Mouse (Mus musculus): ENCODE results near the gene Cpm. TPM values are rescaled to one million over a fixed set of nuclear protein-coding genes. Genes with fewer than 3 reads are reported as not detected.
A peak's percentile ranks its signal among the peaks of the same experiment; 100 is the strongest.

Gene Cpm
- total RNA-seq, 2 experiments from 2014 or later: 5.8 to 6.4 TPM

GRCm38 (mm10) chr10:117645487-117645964 is 16.2 kb downstream of the Cpm start:
- no peak for DNase-seq (ENCODE audit: low spot score in 2 of 2)

DNA sequence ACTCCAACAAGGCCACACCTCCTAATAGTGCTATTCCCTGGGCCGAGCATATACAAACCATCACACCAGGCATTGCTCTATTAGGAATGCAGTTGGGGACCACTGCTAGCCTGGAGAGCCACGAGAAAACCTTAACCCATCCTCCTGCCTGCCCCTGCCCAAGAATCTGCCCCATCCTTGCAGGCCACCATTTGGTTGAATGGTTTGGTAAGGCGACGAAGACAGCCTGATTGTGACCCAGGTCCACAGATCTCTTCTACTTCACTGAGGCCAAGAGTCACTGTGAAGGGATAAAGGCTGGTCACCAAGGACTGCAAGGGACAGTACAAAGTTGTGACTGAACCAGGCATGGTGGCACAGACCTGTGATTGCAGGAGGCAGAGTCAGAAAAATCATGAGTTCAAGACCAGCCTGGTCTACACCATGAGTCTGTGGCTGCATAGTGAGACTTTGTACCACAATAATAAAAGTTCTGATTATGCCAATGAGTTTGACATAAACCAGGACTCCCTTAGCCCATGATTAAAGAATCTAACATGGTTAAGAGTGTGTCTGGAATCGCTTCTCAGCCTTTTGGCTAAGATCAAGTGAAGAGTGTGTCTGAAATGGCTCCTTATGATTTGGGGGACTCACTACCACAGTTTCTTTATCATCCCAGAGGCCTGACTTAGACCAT is 17.3 kb downstream of the Cpm start:
- DNase-seq (ENCODE audit: low spot score in 2 of 2): no peak

DNA sequence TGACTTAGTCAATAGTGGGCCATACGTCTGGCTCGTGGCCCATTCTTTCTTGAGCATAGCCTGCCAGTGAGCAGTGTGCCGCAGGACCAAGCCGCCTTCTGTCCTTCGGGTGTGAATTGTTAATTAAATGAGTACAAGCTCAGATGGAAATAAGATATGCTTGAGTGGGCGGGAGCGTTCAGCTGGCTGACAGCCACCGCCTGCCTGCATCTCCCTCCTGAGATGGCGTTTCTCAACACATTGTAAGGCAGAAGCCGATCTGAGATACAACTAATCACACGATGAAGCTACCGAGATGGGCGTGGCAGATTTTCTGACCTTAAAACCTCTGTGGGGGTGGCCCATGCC is 17.8 kb downstream of the Cpm start:
- DNase-seq (ENCODE audit: low spot score in 2 of 2): peak; percentile 31 to 55

- no peak for DNase-seq (ENCODE audit: low spot score in 2 of 2)
Observed at GRCm38 (mm10) chr10:117647964-117648472, 18.7 kb downstream of the Cpm start.

DNA sequence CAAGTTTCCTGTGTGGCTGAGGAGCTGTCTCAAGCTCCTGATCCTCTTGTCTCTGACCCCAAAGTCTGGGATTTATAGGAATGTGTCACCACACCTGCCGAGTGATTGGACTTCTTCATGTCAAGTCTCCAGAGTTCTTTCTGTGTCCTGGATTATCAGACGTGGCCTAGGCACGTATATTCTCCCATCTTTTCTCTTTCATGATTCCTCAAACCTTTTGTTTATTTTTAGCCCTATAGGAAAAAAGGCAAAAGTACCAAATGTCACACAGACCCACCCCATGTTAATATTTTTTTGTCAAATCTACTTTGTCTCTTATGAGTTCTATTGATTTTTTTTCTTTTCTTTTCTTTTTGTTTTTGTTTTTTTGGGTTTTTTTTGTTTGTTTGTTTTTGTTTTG is 19.3 kb downstream of the Cpm start:
- no peak for DNase-seq (ENCODE audit: low spot score in 2 of 2)

DNA sequence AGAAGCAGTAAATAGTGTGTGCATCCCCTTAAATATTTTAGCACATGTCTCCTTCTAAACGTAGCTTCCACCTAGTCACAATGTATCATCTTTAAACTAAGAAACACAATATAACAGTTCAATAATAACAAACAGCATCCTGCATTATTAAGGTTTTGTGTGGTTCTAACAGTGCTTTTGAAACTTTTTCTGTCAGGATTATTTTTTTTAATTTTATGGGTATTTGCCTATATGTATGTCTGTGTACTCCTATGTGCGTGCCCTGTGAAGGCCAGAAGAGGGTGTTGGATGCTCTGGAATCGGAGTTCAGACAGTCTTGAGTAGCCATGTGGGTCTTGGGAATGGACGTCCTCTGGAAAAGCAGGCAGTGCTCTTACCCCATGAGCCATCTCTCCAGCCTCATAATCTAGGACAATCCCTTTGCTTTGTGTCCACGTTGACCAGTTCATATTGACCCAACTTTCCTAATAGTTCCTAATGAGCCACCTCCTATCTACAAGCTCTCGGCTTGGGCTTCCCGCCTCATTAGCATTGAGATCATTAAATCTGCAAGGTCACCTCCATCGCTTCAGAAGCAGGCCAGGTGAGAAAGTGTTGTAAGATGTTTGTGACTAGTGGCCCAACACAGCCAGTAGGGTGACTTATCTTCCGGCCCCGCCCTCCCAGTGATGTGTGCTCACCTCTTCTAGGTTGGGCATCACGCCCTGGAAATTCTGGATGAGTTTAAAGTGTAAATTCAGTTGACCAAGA is 20.2 kb downstream of the Cpm start:
- no peak for DNase-seq (ENCODE audit: low spot score in 2 of 2)

- no peak for DNase-seq (ENCODE audit: low spot score in 2 of 2)
Observed at GRCm38 (mm10) chr10:117650042-117650655, 20.8 kb downstream of the Cpm start.

GRCm38 (mm10) chr10:117650725-117651124 is 21.4 kb downstream of the Cpm start:
- DNase-seq (ENCODE audit: low spot score in 2 of 2): no peak

DNA sequence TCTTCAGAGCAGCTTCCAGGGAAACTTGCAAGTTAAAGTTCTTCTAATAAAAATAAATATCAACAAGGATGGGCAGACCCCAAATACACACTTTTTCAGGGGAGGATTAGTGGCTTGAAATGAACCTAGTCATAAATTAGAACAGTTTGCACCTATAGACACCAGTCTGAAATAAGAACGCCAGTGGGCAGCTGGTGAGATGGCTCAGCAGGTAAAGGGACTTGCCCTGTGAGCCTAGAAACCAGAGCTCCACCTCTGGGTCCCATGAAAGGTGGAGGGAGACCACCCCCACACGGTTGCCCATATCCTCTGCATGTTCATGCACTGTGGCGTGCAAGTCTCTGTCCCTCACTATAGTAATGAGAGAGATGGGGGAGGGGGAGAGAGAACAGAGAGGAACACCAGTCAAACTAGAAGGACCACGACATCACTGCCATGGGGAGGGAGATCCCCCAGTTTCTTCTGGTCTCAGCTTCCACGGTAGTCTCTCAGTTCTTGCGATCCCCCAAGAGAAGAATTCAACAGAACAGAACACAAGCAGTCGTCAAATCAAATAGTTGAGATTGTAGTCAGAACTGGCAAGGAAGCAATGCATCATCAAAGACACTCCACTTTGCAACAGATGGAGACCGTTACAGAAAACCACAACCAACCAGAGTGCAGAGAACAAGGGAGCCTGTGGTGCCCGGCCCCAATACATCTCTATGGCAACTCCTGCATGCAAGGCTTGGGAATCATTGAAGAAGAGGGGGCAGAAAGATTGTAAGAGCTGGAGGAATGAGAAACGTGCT is 22.5 kb downstream of the Cpm start:
- DNase-seq (ENCODE audit: low spot score in 2 of 2): no peak

DNA sequence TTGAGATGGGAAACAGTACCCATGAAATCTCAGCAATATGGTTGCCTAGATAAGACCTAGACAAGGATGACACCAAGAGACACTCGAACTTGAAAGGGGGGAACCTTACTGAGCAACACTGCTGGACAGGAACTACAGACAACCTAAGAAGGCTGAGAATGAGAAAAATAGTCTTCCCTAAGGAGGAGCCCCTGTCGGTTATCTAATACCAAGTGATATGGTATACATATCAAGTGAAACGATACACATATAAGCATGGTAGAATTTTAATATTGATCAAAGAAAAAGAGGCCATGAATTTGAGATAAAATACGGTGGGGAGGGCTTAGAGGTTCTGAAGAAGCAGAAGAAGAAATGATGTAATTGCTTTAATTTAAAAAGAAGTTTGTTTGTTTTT is 23.1 kb downstream of the Cpm start:
- DNase-seq (ENCODE audit: low spot score in 2 of 2): no peak

DNA sequence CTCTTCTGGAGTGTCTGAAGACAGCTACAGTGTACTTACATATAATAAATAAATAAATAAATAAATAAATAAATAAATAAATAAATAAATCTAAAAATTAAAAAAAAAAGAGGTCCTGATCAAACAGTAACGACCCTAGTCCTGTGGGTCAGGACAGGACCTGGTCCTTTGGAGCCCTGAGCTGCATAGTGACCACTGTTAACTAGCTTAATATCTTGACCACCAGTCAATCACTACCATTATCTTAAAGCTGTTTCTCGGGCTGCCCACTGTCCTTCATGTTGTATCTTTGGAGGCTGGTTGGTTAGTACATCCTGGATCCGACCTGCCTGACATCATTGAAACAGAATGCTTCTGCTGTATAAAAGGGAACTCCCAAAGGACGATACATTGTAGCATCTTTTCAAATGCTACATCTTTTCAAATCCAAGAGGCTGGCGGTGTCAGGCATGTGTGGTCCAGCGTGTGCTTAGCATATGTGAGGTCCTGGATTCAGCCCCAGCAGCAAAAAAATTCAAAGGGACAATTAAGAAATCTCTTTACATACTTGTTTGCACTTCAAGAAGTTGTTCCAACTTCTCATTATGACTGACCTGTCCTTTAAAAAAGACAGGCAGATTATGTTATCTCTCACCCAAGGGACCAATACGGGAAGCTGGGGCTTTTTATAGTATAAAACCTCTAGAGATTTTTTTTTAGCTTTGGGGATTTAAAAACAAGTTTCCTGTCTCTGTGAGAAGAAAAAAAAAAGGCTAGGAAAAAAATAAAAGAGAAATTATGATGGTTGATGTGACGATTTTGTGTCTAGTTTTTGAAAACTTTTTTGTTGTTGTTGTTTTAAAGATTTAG is 23.9 kb downstream of the Cpm start:
- DNase-seq (ENCODE audit: low spot score in 2 of 2): no peak

DNA sequence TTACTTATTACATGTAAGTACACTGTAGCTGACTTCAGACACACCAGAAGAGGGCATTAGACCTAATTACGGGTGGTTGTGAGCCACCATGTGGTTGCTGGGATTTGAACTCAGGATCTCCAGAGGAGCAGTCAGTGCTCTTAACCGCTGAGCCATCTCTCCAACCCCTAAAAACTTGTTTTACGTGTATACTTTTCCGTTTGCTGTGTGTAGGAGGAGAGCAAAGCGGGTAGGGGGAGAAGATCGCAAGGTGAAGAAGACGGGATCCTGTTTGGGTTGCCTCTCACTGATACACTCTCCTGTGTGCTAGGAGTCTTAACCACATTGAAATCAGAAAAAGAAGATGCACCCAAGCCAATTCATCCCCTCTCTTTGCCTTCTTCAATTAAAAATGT is 24.5 kb downstream of the Cpm start:
- no peak for DNase-seq (ENCODE audit: low spot score in 2 of 2)

- no peak for DNase-seq (ENCODE audit: low spot score in 2 of 2)
Observed at GRCm38 (mm10) chr10:117654576-117655123, 25.4 kb downstream of the Cpm start.

- DNase-seq (ENCODE audit: low spot score in 2 of 2): no peak
Observed at GRCm38 (mm10) chr10:117655460-117655859, 26.2 kb downstream of the Cpm start.

DNA sequence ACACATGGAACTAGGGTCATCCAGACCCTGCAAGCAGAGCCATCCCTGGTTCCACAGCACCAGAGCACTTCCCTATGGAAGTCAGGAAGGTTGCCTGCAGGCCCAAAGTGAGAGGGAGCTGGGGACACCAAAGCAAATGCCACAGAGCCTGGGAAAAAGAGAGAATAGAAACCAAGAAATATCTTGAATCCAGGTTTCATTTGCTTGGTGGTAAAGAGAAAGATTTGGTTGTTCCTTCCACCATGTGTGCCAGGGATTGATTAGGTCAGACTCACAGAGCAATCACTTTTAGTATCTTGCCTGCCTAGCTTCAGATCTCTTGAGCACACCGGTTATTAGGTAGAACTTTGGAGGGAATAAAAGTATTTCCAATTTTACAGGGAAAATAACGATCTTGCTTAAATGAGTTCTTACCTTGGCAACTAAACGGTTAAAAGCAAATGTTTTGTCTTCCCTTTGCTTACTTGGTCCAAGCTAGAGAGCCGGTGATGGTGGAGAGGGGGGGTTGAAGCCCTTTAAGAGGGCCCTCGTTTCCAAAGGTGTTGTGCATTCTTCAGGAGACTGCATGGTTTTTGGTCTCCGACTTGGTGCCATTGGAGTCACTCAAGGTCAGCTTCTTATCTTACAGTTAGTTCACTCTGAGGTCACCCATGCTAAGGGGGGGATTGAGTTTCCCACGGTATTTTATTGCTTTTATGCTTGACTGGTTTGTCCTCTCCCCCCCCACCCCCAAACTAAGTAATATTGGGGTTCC is 26.8 kb downstream of the Cpm start:
- no peak for DNase-seq (ENCODE audit: low spot score in 2 of 2)

- no peak for DNase-seq (ENCODE audit: low spot score in 2 of 2)
Observed at GRCm38 (mm10) chr10:117656662-117656962, 27.3 kb downstream of the Cpm start.

GRCm38 (mm10) chr10:117656985-117657658 is 27.8 kb downstream of the Cpm start:
- DNase-seq (ENCODE audit: low spot score in 2 of 2): no peak

DNA sequence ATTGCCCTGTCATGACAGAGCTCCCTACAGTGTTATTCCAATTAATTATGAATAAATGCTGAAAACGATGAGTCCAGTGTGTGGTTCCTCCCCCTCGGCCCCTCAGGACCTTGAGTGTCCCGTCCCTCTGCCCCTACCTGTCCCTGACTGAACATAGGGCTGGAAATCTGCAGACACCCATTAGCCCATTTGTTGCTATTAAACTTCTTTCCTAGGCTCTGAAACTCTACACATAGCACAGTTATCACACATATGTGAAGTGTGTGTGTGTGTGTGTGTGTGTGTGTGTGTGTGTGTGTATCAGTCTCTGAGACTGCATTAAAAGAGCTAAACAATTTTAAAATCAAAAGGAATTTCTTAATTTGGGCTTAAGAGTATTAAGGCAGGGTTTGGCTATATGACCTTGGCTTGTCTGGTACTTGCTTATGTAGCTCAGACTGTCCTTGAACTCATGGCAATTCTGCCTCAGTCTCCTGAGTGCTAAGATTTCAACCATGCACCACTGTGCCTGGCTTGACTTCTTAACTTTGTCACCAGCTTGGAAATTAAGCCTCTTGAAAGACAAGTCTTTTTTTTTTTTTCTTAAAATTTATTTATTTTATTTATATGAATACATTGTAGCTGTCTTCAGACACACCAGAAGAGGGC is 28.5 kb downstream of the Cpm start:
- no peak for DNase-seq (ENCODE audit: low spot score in 2 of 2)

Data from layer of hippocampus, postnatal 10 days (tissue).